Mouse (Mus musculus) right cerebral cortex, adult 2 months (tissue): ENCODE results near the gene Kcnj6.

Source experiments
- DNase-seq, 2 experiments: peaks; one replicate each; pipeline ENCODE4 v3.0.0; 2021 to 2022; ENCODE audit warnings: low spot score in 2 of 2

Gene Kcnj6

GRCm38 (mm10) chr16:94931343-94932301, 65.9 kb downstream of the Kcnj6 start:
- DNase-seq = peak; percentile 72 to 76

DNA sequence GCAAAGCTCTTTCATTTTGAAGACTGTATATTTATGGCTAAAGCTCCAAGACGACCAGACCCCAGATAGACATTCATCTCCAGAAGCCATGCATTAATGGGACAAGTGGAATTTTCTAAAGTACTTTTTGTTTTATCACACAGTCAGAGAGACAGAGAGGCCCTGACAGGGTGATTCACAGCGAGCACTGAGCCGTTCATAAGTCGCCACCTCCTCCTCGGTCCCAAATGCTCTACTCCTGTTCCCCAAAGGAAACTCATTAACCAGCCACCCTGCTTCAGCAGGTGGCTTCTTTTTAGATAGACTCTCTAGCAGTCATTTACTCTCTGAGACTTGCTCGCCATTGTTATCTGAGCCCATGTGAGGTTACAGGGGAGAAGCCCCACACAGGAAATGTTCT, 72.1 kb downstream of the Kcnj6 start:
- DNase-seq = no peak

DNA sequence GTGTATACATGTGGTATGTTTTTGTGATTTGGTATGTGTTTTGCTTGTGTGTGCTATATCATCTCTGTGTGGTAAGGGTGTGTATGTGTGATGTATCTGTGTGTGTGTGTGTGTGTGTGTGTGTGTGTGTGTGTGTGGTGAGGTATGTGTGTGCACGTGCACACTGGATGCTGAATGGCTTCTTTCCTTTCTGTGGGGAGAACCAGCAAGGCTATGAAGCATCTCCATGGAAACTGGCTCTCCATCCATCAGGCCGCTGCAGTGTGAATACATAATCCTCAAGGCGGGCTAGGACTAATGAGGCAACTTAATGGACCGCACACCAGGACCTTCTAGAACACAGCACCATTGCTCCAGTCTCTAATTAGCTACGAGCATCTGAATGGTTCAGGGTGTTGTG, 78.3 kb downstream of the Kcnj6 start:
- DNase-seq = no peak

- DNase-seq = peak; percentile 69 to 71
Observed at GRCm38 (mm10) chr16:94906026-94906425, 91.5 kb downstream of the Kcnj6 start.

DNA sequence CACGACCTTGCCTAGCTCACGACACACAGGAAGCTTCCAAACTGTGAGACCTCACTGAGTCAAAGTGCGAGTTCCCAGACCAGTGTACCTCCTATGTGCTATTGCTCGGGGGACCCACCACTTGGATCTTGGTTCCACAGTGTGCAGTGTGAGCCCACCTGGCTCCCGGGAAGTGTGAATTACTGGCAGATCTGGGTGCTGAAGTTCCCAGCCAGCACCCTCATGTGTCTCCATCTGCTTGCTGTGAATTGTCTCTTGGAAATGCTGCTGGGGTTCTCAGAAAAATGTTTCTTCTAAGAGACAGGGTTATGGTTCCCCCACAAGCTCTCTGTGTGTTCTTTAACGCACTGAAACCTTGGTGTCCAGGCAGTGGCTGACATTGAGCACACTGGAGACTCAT, 98.7 kb downstream of the Kcnj6 start:
- peak in 1 of 2 experiments; percentile 19 for DNase-seq

DNA sequence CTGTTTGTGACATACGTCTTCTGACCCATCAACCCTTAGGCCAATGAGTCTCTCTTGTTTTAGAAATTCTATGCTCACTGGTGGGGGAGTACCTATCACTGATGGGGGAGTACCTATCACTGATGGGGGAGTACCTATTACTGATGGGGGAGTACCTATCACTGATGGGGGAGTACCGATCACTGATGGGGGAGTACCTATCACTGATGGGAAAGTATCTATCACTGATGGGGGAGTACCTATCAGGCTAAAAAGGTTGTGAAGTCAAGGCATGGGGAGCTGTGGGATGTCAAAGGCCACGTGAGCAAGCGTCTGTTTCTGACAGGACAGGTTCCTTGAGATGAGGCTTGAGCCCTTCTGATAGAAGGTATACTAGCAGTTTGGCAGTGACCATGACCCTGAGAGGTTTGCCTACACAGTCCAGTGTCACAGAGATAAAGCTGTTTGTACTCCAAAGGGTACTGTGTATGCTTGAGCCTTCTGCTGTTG, 105.3 kb downstream of the Kcnj6 start:
- DNase-seq = no peak

- DNase-seq = no peak
Observed at GRCm38 (mm10) chr16:94890581-94890980, 106.9 kb downstream of the Kcnj6 start.

GRCm38 (mm10) chr16:94890056-94890455, 107.4 kb downstream of the Kcnj6 start:
- DNase-seq = peak in 1 of 2 experiments; percentile 43

DNA sequence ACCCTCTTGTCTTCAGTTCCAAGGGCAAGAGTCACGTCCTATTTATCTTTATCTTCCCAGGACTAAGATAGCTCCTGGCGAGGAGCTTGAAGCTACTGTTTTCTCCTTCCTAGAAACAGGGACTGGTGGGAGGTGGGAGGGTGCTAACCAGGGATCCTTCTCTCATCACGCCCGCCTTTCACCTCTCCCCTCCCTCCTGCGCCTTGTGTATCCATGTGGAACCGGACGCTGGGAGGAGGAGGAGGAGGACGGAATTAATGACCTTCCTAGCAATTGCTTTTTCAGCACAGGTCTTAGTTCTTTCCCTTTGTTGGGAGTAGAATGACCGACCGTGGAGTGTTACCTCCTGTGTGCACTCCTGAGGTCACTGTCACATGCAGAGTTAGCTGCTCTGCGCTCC, 108.9 kb downstream of the Kcnj6 start:
- DNase-seq = no peak

DNA sequence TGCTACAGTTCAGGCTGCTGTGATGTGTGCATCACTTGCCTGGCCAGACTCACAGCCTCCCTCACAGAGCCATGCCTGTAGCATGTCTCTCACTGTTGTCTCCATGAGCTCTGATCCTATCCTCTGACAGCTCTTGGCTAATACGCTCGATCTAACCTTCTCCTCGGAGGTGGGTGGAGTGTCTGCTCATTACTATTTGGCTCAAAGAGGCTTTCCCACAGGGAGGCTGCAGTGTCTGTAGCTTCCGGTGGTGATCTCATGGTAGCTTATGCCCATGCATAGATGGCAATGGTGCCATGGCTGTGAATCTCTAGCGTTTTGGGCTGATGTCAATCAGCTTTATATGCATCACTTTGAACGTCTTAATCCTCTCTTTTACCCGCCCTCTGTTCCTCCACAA, 111.1 kb downstream of the Kcnj6 start:
- DNase-seq = no peak

GRCm38 (mm10) chr16:94885062-94885461, 112.4 kb downstream of the Kcnj6 start:
- peak in 1 of 2 experiments; percentile 25 for DNase-seq

DNA sequence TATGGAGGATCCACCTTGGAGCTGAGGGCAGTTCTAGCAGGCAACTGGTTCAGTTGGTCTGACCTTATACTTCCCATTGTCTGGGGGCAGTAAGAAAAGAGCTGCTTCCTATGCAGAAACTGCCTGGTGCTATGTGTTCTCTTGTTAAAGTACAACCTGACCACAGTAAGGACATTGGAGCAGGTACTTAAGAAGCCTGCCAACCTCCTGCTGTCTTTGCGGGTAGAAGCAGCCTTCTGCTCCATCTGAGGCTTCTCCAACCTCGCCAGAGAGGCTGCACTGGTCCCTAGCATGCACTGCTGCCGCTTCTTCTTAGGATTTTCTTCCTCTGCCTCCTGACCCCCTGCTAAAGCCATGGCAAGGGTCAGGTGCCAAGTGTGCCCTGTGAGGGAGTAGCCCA, 113.6 kb downstream of the Kcnj6 start:
- DNase-seq = no peak

GRCm38 (mm10) chr16:94883196-94883595, 114.3 kb downstream of the Kcnj6 start:
- DNase-seq = peak; percentile 49 to 53

- DNase-seq = peak; percentile 60 to 62
Observed at GRCm38 (mm10) chr16:94882111-94882510, 115.4 kb downstream of the Kcnj6 start.

- DNase-seq = no peak
Observed at GRCm38 (mm10) chr16:94872614-94873272, 124.8 kb downstream of the Kcnj6 start.

- DNase-seq = no peak
Observed at GRCm38 (mm10) chr16:94868354-94868753, 129.1 kb downstream of the Kcnj6 start.

GRCm38 (mm10) chr16:94866300-94866956, 131.1 kb downstream of the Kcnj6 start:
- no peak for DNase-seq

DNA sequence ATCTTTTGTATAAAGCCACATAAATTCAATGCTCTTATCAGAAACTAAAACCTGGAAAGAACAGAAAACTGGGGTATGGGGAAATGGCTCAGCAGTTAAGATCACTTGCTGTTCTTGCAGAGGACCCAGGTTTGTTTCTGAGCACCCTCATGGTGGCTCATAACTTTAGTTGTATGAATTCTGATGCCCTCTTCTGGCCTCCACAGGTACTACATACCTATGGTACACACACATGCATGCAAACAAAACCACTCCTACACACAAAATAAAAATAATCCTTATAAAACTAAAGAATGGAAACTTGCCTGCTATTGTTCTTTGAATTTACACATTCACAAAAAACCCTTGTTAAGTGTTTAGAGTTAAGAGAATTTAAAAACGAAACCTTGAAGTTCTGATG, 131.7 kb downstream of the Kcnj6 start:
- DNase-seq = no peak

DNA sequence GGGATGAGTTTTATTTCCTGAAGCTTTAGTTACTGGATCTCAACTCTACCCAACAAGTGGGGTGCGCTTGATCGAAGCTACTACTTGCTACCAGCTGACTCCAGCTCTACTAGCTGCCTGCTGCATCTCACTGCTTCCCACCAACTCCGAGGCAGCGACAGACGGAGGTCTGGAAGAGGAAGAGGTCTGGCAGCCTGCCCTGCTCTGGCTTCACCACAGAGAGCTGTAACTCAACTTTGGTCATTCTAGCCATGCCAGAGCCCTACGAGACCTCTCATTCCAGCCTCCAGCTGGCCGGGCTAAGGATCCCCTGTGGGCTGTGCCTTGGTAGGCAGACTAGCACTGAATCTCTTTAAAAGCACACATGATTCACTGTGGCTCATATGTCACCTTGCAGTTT, 132.4 kb downstream of the Kcnj6 start:
- DNase-seq = no peak

DNA sequence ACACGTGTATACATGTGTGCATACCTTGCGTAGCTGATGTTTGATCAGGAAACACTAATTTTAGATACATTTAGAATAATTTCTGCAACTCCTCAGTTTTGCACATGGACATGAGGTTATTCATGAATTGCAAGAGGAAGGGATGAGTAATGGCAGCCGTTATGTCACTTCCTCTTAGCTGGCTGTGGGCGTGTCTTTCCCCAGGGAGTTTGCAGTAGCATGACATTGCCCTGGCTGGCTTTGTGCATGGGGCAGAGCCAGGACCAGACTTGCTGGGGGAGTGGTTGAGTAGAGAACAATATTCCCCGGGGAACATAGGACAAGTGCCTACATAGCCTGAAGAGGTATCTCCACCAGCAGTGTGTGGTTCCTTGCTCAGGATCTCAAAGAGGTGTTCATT, 134.0 kb downstream of the Kcnj6 start:
- no peak for DNase-seq

GRCm38 (mm10) chr16:94855990-94856389, 141.5 kb downstream of the Kcnj6 start:
- DNase-seq = no peak
